19 mouse cellular contexts compared by ENCODE assay signal in the genomic region with DNA sequence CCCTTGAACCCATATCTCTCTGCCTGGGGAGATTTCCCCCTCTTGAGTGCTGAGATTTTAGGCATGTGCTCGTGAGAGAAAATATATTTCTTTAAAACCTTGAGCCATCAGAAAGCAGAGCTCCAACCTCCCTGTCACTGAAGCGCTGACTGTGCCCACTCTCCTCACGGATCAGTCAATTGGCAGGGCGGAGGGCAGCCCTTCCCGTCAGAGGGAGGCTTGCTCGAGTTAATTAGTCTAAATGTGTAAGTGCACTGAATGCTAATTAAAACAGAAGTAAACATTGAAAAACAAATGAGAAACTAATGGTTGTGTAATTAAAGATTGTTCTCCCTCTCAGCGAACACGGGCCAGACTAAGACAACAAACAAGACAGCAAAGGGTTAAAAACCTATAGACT.
"Had no signal": no experiment of that assay in that cellular context is flagged by ENCODE, and none has a peak within 500 bp of the region (broad histone marks: within the 10 kb centered on the region; RNA-seq: fewer than 3 reads in every experiment).

No protein-coding gene starts in this region.

- H3K4me2 ChIP-seq: lung, embryonic 15.5 days; midbrain, embryonic 13.5 days; midbrain, embryonic 15.5 days; neural tube, embryonic 12.5 days had no signal

- H3K4me3 ChIP-seq: lung, embryonic 15.5 days; megakaryocyte, embryonic 14.5 days; midbrain, embryonic 13.5 days; midbrain, embryonic 15.5 days; neural tube, embryonic 12.5 days had no signal

- H3K9ac ChIP-seq: liver, postnatal 0 days; lung, embryonic 15.5 days; midbrain, embryonic 13.5 days; midbrain, embryonic 15.5 days; neural tube, embryonic 12.5 days had no signal

- DNase-seq: liver, postnatal 0 days; lung, adult 2 months; lung, postnatal 14 days; lung, postnatal 36 days; retina, postnatal 1 day; right cerebral cortex, adult 18-20 months; right cerebral cortex, postnatal 25 days; right cerebral cortex, postnatal 4 days; spleen, adult 18-20 months; thymus, adult 18-20 months; thymus, postnatal 14 days; thymus, postnatal 36 days had no signal

- H3K4me1 ChIP-seq: lung, embryonic 15.5 days; midbrain, embryonic 13.5 days; midbrain, embryonic 15.5 days; neural tube, embryonic 12.5 days had no signal

- H3K36me3 ChIP-seq: lung, embryonic 15.5 days; midbrain, embryonic 13.5 days; midbrain, embryonic 15.5 days; neural tube, embryonic 12.5 days had no signal

- H3K27me3 ChIP-seq: lung, embryonic 15.5 days; midbrain, embryonic 13.5 days; midbrain, embryonic 15.5 days; neural tube, embryonic 12.5 days had no signal

- ATAC-seq: lung, postnatal 0 days; midbrain, embryonic 13.5 days; midbrain, embryonic 15.5 days had no signal

- H3K9me3 ChIP-seq: lung, embryonic 15.5 days; megakaryocyte, embryonic 14.5 days; midbrain, embryonic 13.5 days; midbrain, embryonic 15.5 days; neural tube, embryonic 12.5 days had no signal

- H3K27ac ChIP-seq: lung, embryonic 15.5 days; macrophage; midbrain, embryonic 13.5 days; midbrain, embryonic 15.5 days; neural tube, embryonic 12.5 days had no signal
